Mouse (Mus musculus) MEL (cell line): Measurements from ENCODE around the gene App. TPM values are rescaled to one million over a fixed set of nuclear protein-coding genes. Genes with fewer than 3 reads are reported as not detected.

Experiments used
- DNase-seq: peaks from one replicate; pipeline ENCODE4 v3.0.0; 2011; ENCODE audit warnings: low read depth, low spot score
- H3K27ac ChIP-seq: 2 replicates; pipeline ENCODE4 v1.5.1; 2012; ENCODE audit warnings: low read depth, mild to moderate bottlenecking, control low read depth, low read length, moderate library complexity; ENCODE audit not compliant: control insufficient read depth
- H3K27me3 ChIP-seq, 2 experiments: fragments of 150-350 bp in 1 of 2; sonication (generic) in 1 of 2; 2 replicates each; pipeline ENCODE4 v1.6.1; 2012; ENCODE audit warnings: low read length in 2 of 2, mild to moderate bottlenecking in 2 of 2, improper control_type of control experiment in 1 of 2, moderate library complexity in 1 of 2; ENCODE audit not compliant: insufficient read depth in 2 of 2, control insufficient read depth in 1 of 2
- H3K36me3 ChIP-seq, 2 experiments: 2 replicates each; pipeline ENCODE4 v1.6.1; 2012 to 2014; ENCODE audit warnings: low read length in 2 of 2, improper control_type of control experiment in 1 of 2, inconsistent platforms in 1 of 2, mild to moderate bottlenecking in 1 of 2; ENCODE audit not compliant: insufficient read depth in 2 of 2, control insufficient read depth in 1 of 2
- H3K4me1 ChIP-seq, 2 experiments: fragments of 150-350 bp in 1 of 2; sonication (generic) in 1 of 2; 2 replicates each; pipeline ENCODE4 v1.6.1; 2012; ENCODE audit warnings: low read length in 2 of 2, improper control_type of control experiment in 1 of 2, mild to moderate bottlenecking in 1 of 2; ENCODE audit not compliant: insufficient read depth in 2 of 2, control insufficient read depth in 1 of 2
- H3K4me3 ChIP-seq, 2 experiments: fragments of 150-350 bp in 1 of 2; sonication (generic) in 1 of 2; 2 replicates each; pipeline ENCODE4 v1.5.1; 2012; ENCODE audit warnings: low read depth in 2 of 2, low read length in 2 of 2, mild to moderate bottlenecking in 2 of 2, moderate library complexity in 2 of 2, control low read depth in 1 of 2, improper control_type of control experiment in 1 of 2; ENCODE audit not compliant: control insufficient read depth in 1 of 2, insufficient read depth in 1 of 2
- H3K79me2 ChIP-seq: 2 replicates; pipeline ENCODE4 v1.6.1; 2012; ENCODE audit warnings: mild to moderate bottlenecking, low read length, moderate library complexity; ENCODE audit not compliant: control insufficient read depth, poor library complexity, insufficient read depth
- H3K9ac ChIP-seq: 2 replicates; pipeline ENCODE4 v1.6.1; 2012; ENCODE audit warnings: low read depth, mild to moderate bottlenecking, control low read depth, low read length, moderate library complexity; ENCODE audit not compliant: control insufficient read depth, poor library complexity, severe bottlenecking
- H3K9me3 ChIP-seq: fragments of 150-350 bp; sonication (generic); replicated peaks from 2 replicates; pipeline ENCODE4 v1.6.1; 2012; ENCODE audit warnings: mild to moderate bottlenecking, low read length, improper control_type of control experiment, moderate library complexity; ENCODE audit not compliant: insufficient read depth
- BHLHE40 ChIP-seq: IDR thresholded peaks from 2 replicates; pipeline ENCODE4 v1.6.1; 2012; ENCODE audit warnings: low read depth, mild to moderate bottlenecking, inconsistent platforms, low read length, improper control_type of control experiment, borderline replicate concordance
- CHD1 ChIP-seq: IDR thresholded peaks from 2 replicates; pipeline ENCODE4 v1.6.1; 2012; ENCODE audit warnings: low read depth, mild to moderate bottlenecking, inconsistent platforms, low read length, improper control_type of control experiment
- CTCF ChIP-seq, 3 experiments: IDR thresholded peaks in 2 of 3; conservative IDR thresholded peaks in 1 of 3; 2 replicates each; pipeline ENCODE4 v1.5.1; 2011 to 2012; ENCODE audit warnings: low read length in 3 of 3, low read depth in 2 of 3, mild to moderate bottlenecking in 2 of 3, improper control_type of control experiment in 1 of 3, inconsistent platforms in 1 of 3, mixed read lengths in 1 of 3, moderate library complexity in 1 of 3; ENCODE audit not compliant: control insufficient read depth in 1 of 3, insufficient read depth in 1 of 3, poor library complexity in 1 of 3, severe bottlenecking in 1 of 3
- E2F4 ChIP-seq: IDR thresholded peaks from 2 replicates; pipeline ENCODE4 v1.6.1; 2011; ENCODE audit warnings: low read depth, low read length, improper control_type of control experiment, borderline replicate concordance
- ELF1 ChIP-seq: IDR thresholded peaks from 2 replicates; pipeline ENCODE4 v1.6.1; 2014; ENCODE audit warnings: low read depth, mild to moderate bottlenecking, inconsistent platforms, low read length, improper control_type of control experiment, moderate library complexity
- EP300 ChIP-seq, 2 experiments: IDR thresholded peaks; 2 replicates each; pipeline ENCODE4 v1.6.1; 2011; ENCODE audit warnings: improper control_type of control experiment in 2 of 2, low read length in 2 of 2, low read depth in 1 of 2, mild to moderate bottlenecking in 1 of 2
- GATA1 ChIP-seq: IDR thresholded peaks from 2 replicates; pipeline ENCODE4 v1.6.1; 2011; ENCODE audit warnings: low read depth, low read length, improper control_type of control experiment
- HCFC1 ChIP-seq: IDR thresholded peaks from 2 replicates; pipeline ENCODE4 v1.6.1; 2012; ENCODE audit warnings: low read depth, mild to moderate bottlenecking, inconsistent platforms, low read length, improper control_type of control experiment, moderate library complexity
- JUND ChIP-seq: IDR thresholded peaks from 2 replicates; pipeline ENCODE4 v1.6.1; 2011; ENCODE audit warnings: low read depth, mild to moderate bottlenecking, improper control_type of control experiment, low read length
- KAT2A ChIP-seq: conservative IDR thresholded peaks from 2 replicates; pipeline ENCODE4 v1.6.1; 2012; ENCODE audit warnings: low read depth, low read length, improper control_type of control experiment, inconsistent platforms
- MAX ChIP-seq: IDR thresholded peaks from 2 replicates; pipeline ENCODE4 v1.6.1; 2011; ENCODE audit warnings: low read length, improper control_type of control experiment
- MAZ ChIP-seq: IDR thresholded peaks from 2 replicates; pipeline ENCODE4 v1.6.1; 2012; ENCODE audit warnings: low read depth, mild to moderate bottlenecking, inconsistent platforms, low read length, improper control_type of control experiment
- MEF2A ChIP-seq: IDR thresholded peaks from 2 replicates; pipeline ENCODE4 v1.6.1; 2014; ENCODE audit warnings: low read depth, mild to moderate bottlenecking, inconsistent platforms, low read length, improper control_type of control experiment; ENCODE audit not compliant: poor library complexity, insufficient replicate concordance, severe bottlenecking; ENCODE audit errors: extremely low read depth
- MYB ChIP-seq: IDR thresholded peaks from 2 replicates; pipeline ENCODE4 v1.6.1; 2011; ENCODE audit warnings: mild to moderate bottlenecking, low read depth, low read length, improper control_type of control experiment
- NELFE ChIP-seq: IDR thresholded peaks from 2 replicates; pipeline ENCODE4 v1.6.1; 2011; ENCODE audit warnings: low read depth, low read length, improper control_type of control experiment
- POLR2A ChIP-seq, 2 experiments: IDR thresholded peaks; 2 replicates each; pipeline ENCODE4 v1.6.1; 2011 to 2012; ENCODE audit warnings: low read length in 2 of 2, mild to moderate bottlenecking in 2 of 2, control low read depth in 1 of 2, improper control_type of control experiment in 1 of 2, low read depth in 1 of 2, moderate library complexity in 1 of 2; ENCODE audit not compliant: control insufficient read depth in 1 of 2, insufficient read depth in 1 of 2, poor library complexity in 1 of 2
- POLR2AphosphoS2 ChIP-seq: IDR thresholded peaks from 2 replicates; pipeline ENCODE4 v1.6.1; 2011; ENCODE audit warnings: low read length, improper control_type of control experiment
- RAD21 ChIP-seq: IDR thresholded peaks from 2 replicates; pipeline ENCODE4 v1.6.1; 2011; ENCODE audit warnings: mild to moderate bottlenecking, low read depth, low read length, improper control_type of control experiment
- RCOR1 ChIP-seq: IDR thresholded peaks from 2 replicates; pipeline ENCODE4 v1.6.1; 2012; ENCODE audit warnings: low read depth, mild to moderate bottlenecking, inconsistent platforms, low read length, improper control_type of control experiment
- SIN3A ChIP-seq: IDR thresholded peaks from 2 replicates; pipeline ENCODE4 v1.6.1; 2012; ENCODE audit warnings: low read length, improper control_type of control experiment, inconsistent platforms
- SMC3 ChIP-seq: IDR thresholded peaks from 2 replicates; pipeline ENCODE4 v1.6.1; 2011; ENCODE audit warnings: low read depth, low read length, improper control_type of control experiment
- TCF12 ChIP-seq: IDR thresholded peaks from 2 replicates; pipeline ENCODE4 v1.6.1; 2014; ENCODE audit warnings: low read depth, mild to moderate bottlenecking, inconsistent platforms, low read length, improper control_type of control experiment, moderate library complexity
- USF1 ChIP-seq: IDR thresholded peaks from 2 replicates; pipeline ENCODE4 v1.6.1; 2014; ENCODE audit warnings: low read depth, mild to moderate bottlenecking, inconsistent platforms, low read length, improper control_type of control experiment, moderate library complexity
- USF2 ChIP-seq, 2 experiments: IDR thresholded peaks; 2 replicates each; pipeline ENCODE4 v1.6.1; 2011 to 2012; ENCODE audit warnings: improper control_type of control experiment in 2 of 2, low read length in 2 of 2, borderline replicate concordance in 1 of 2, inconsistent platforms in 1 of 2, low read depth in 1 of 2, mild to moderate bottlenecking in 1 of 2; ENCODE audit not compliant: insufficient read depth in 1 of 2
- ZC3H11A ChIP-seq: IDR thresholded peaks from 2 replicates; pipeline ENCODE4 v1.6.1; 2012; ENCODE audit warnings: low read depth, mild to moderate bottlenecking, inconsistent platforms, low read length, improper control_type of control experiment
- ZMIZ1 ChIP-seq: IDR thresholded peaks from 2 replicates; pipeline ENCODE4 v1.6.1; 2012; ENCODE audit warnings: low read depth, mild to moderate bottlenecking, inconsistent platforms, low read length, improper control_type of control experiment, moderate library complexity
- ZNF384 ChIP-seq: IDR thresholded peaks from 2 replicates; pipeline ENCODE4 v1.6.1; 2012; ENCODE audit warnings: low read depth, mild to moderate bottlenecking, inconsistent platforms, low read length, improper control_type of control experiment
- polyA plus RNA-seq, 2 experiments: library from polyadenylated mRNA; stranded (reverse) in 1 of 2; unstranded in 1 of 2; fragments of >175 nt in 1 of 2; fragments of >200 nt in 1 of 2; gene quantifications; 2 replicates each; pipeline versions ENCODE4 v1.2.1 to v1.2.4; 2012; ENCODE audit warnings: low replicate concordance in 2 of 2, low read depth in 1 of 2; ENCODE audit not compliant: insufficient read length in 2 of 2, insufficient read depth in 1 of 2, missing spikeins in 1 of 2
- total RNA-seq: library from RNA; depleted of rRNA; stranded (reverse); fragments of 300-350 nt; gene quantifications from 2 replicates; pipeline ENCODE4 v1.2.3, GENCODE M21; 2012

Gene App
- total and polyA plus RNA-seq, 3 experiments: not detected

GRCm38 (mm10) chr16:85041153-85041959 lies 132.2 kb downstream of the App start:
- Histone ChIP-seq H3K4me1 (no peaks in the 10 kb centered on the region), H3K79me2 (no peaks in the 10 kb centered on the region), H3K9ac (no peak overlapping the region), H3K27ac (no peak overlapping the region), H3K36me3 (no peaks in the 10 kb centered on the region), H3K9me3 (no peaks in the 10 kb centered on the region), H3K27me3 (no peaks in the 10 kb centered on the region), H3K4me3 (no peak overlapping the region)
- TF ChIP-seq RCOR1 (no peak), KAT2A (no peak), USF1 (no peak), MAX (no peak), NELFE (no peak), ZC3H11A (no peak), JUND (no peak), CHD1 (no peak), HCFC1 (no peak), CTCF (IDR thresholded peaks at IDR 0.05 in 2 of 3, conservative IDR thresholded peaks at IDR 0.05 in 1 of 3; ENCODE audit: control insufficient read depth in 1 of 3, insufficient read depth in 1 of 3, low read depth in 2 of 3, low read length in 3 of 3, poor library complexity in 1 of 3, severe bottlenecking in 1 of 3) (no peak), MEF2A (no peak), RAD21 (no peak), GATA1 (no peak), ELF1 (no peak), BHLHE40 (no peak), MAZ (no peak), POLR2AphosphoS2 (no peak), USF2 (IDR thresholded peaks at IDR 0.05; ENCODE audit: borderline replicate concordance in 1 of 2, insufficient read depth in 1 of 2, low read depth in 1 of 2, low read length in 2 of 2) (no peak)
- DNase-seq: no peak

- no peaks in the 10 kb centered on the region for H3K9me3 ChIP-seq
- no peak for TF ChIP-seq E2F4
- no peak for TF ChIP-seq ZMIZ1
- TF ChIP-seq ELF1: no peak
- no peak for TF ChIP-seq TCF12
- no peak for TF ChIP-seq SMC3
- no peak for TF ChIP-seq MYB
- no peak for TF ChIP-seq USF2 (IDR thresholded peaks at IDR 0.05; ENCODE audit: borderline replicate concordance in 1 of 2, insufficient read depth in 1 of 2, low read depth in 1 of 2, low read length in 2 of 2)
- no peak for TF ChIP-seq MAX
- no peak for TF ChIP-seq USF1
- no peak for TF ChIP-seq EP300 (IDR thresholded peaks at IDR 0.05; ENCODE audit: low read depth in 1 of 2, low read length in 2 of 2)
- no peak for TF ChIP-seq SIN3A
- no peak for TF ChIP-seq BHLHE40
- no peak for TF ChIP-seq POLR2A (IDR thresholded peaks at IDR 0.05; ENCODE audit: control insufficient read depth in 1 of 2, insufficient read depth in 1 of 2, low read depth in 1 of 2, low read length in 2 of 2, poor library complexity in 1 of 2)
- no peak for TF ChIP-seq ZNF384
- H3K9ac ChIP-seq: no peak overlapping the region
- no peaks in the 10 kb centered on the region for H3K79me2 ChIP-seq
- H3K27ac ChIP-seq: no peak overlapping the region
- no peaks in the 10 kb centered on the region for H3K27me3 ChIP-seq
- DNase-seq: no peak
- no peaks in the 10 kb centered on the region for H3K4me1 ChIP-seq
- no peak overlapping the region for H3K4me3 ChIP-seq
- no peaks in the 10 kb centered on the region for H3K36me3 ChIP-seq
These were observed 134.8 kb downstream of the App start for GRCm38 (mm10) chr16:85038731-85039130.
